Mouse (Mus musculus): Measurements from ENCODE around the gene Nxpe5.

- TF ChIP-seq FOSL1 (IDR thresholded peaks at IDR 0.05; ENCODE audit: insufficient read depth, low read length, poor library complexity, severe bottlenecking): no peak
- no peak for TF ChIP-seq CTCF (IDR thresholded peaks at IDR 0.05; ENCODE audit: control insufficient read depth, insufficient read depth, insufficient read length)
- TF ChIP-seq MAX (IDR thresholded peaks at IDR 0.05): no peak
- TF ChIP-seq USF1 (IDR thresholded peaks at IDR 0.05; ENCODE audit: low read depth): no peak
Measured at GRCm38 (mm10) chr5:138274186-138274585, 48.5 kb downstream of the Nxpe5 start.
